Mouse (Mus musculus): Measurements from ENCODE around the gene Wdr59. TPM values are rescaled to one million over a fixed set of nuclear protein-coding genes. Genes with fewer than 3 reads are reported as not detected.
A peak's percentile ranks its signal among the peaks of the same experiment; 100 is the strongest.

Gene Wdr59
- total and polyA plus RNA-seq, 3 experiments = 5.4 to 7.0 (median 6.9) TPM

DNA sequence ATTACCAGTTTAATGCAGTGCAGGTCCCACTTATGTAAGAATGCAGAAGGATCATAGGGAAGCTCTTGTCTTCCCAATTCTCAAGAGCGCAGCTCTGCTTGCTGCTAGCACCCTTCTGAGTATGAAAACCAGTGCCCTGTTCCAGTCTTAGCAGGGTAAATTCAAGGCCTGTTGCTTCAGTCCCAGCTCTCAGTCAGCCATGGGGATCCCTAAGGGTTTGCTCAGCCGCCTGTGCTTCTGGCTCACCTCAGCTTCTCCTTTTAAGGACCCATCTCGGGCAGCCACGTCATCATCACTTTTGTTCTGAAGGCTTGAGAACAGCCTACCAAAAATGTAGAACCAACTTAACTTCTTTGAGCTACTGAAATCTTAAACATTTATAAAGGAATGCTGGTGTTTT is 39.9 kb upstream of the Wdr59 start:
- H3K36me3 ChIP-seq (ENCODE audit: control insufficient read depth, insufficient read depth, low read length) = peaks cover 38% of the 10 kb centered on the region
- peak overlapping the region; percentile 18; the same call in 1 of the 2 replicates for H3K27ac ChIP-seq
- WGBS = 30% methylated on average over 4 of the region's 4 CpGs
- H3K4me3 ChIP-seq = no peak overlapping the region
- no peak overlapping the region for H3K9ac ChIP-seq (ENCODE audit: low read depth, low read length)
- H3K79me2 ChIP-seq (replicated peaks; ENCODE audit: control insufficient read depth, insufficient read depth, low read length) = peaks cover 7% of the 10 kb centered on the region
- peak in 1 of 2 experiments; percentile 50 for DNase-seq
- no peaks in the 10 kb centered on the region for H3K27me3 ChIP-seq (ENCODE audit: control insufficient read depth, insufficient read depth, low read length)
- peaks cover 23% of the 10 kb centered on the region for H3K4me1 ChIP-seq (ENCODE audit: control insufficient read depth, insufficient read depth, low read length)
- intact Hi-C loops (cut with DNase I) = no loop called here
- TF ChIP-seq EP300 (IDR thresholded peaks at IDR 0.05; ENCODE audit: insufficient read depth, low read depth, low read length) (no peak), CTCF (IDR thresholded peaks at IDR 0.05) (no peak), POLR2A (IDR thresholded peaks at IDR 0.05; ENCODE audit: insufficient read depth, low read depth, low read length) (no peak)

DNA sequence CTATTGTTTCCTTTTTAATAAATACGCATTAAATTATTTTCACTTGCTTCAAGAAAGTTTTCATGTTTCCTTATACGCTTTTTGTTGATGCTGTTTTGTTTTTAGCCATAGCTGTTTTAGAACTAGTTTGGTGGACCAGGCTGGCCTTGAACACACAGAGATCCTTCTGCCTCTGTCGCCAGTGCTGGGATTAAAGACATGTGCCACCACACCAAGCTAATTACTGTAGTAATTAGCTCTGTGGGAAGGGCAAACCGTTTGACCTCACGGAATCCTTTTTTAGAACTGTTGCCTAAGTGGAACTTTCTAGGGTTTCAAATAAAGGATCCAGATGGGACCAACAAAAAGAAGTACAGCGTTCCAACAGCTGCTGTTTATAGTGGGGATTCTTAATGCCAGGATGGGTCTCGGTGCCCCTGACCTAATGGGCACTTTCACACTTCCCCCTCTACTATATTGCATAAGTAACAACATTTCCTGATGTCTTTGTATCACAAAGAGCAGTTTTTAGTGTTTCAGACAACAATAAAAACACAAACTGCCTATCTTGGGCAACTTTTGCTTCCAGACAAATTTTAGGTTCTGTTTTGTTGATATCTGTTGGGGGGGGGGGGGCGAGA is 29.7 kb upstream of the Wdr59 start:
- Histone ChIP-seq H3K27me3 (ENCODE audit: control insufficient read depth, insufficient read depth, low read length) (no peaks in the 10 kb centered on the region), H3K4me3 (no peak overlapping the region), H3K4me1 (ENCODE audit: control insufficient read depth, insufficient read depth, low read length) (peaks cover 23% of the 10 kb centered on the region), H3K9ac (ENCODE audit: low read depth, low read length) (0 out of 2 replicates have a peak overlapping the region, but pooled peaks have one; percentile 33), H3K27ac (peak overlapping the region; percentile 60), H3K79me2 (replicated peaks; ENCODE audit: control insufficient read depth, insufficient read depth, low read length) (peaks cover 5% of the 10 kb centered on the region), H3K36me3 (ENCODE audit: control insufficient read depth, insufficient read depth, low read length) (peaks cover 37% of the 10 kb centered on the region)
- whole genome bisulfite sequencing = 43% methylated on average over 8 of the region's 8 CpGs
- no peak for DNase-seq
- TF ChIP-seq EP300 (IDR thresholded peaks at IDR 0.05; ENCODE audit: insufficient read depth, low read depth, low read length) = no peak
- TF ChIP-seq CTCF (IDR thresholded peaks at IDR 0.05) = no peak
- intact Hi-C loops (cut with DNase I) = loop anchor here (2.0 to 5.0 kb wide), 2 partner anchors 15 to 46 kb away; partner anchors contain the start of gene Znrf1

DNA sequence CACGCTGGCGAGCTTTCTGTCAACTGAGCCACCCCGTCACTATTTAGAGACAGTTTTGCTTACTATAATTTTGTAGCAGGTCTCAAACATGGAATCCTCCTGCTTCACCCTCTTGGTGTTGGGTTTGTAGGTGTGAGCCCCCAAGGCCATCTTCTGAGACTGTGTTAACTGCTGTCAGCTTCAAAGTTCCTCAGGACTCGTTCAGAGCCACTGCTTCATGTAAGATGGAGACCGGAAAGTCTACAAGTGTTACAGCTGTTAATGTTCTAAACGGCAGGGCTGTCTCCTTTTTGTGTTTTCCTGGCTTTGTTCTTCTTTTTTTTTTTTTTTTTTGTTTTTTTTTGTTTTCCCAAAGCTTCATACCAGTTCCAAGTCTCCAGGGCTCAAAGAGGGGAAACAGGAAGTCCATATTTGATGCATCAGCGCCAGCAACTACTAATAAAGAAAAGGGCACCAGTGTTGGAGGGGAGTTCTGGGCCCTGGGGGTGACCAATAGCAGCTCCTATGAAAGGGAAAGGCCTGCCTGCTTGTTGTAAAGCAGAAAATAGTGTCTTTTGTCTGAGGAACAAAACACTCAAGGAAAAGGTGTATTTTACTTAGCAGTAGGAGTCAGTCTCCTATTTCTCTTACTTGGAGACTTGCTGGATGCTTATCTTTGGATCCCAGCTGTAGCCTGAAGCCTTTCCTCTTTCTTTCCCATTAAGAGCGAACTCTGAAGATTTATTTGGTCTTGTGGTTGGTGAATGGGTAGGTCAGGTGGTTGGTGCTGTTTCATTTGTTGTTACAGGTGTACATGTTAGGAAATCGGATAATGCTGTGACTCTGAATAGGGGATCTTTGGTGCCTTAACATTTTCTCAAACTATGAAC is 28.3 kb upstream of the Wdr59 start:
- Histone ChIP-seq H3K27ac (peak overlapping the region; percentile 86), H3K36me3 (ENCODE audit: control insufficient read depth, insufficient read depth, low read length) (peaks cover 37% of the 10 kb centered on the region), H3K79me2 (replicated peaks; ENCODE audit: control insufficient read depth, insufficient read depth, low read length) (peaks cover 3% of the 10 kb centered on the region), H3K4me3 (peak overlapping the region; percentile 18; the same call in 1 of the 2 replicates), H3K27me3 (ENCODE audit: control insufficient read depth, insufficient read depth, low read length) (no peaks in the 10 kb centered on the region), H3K4me1 (ENCODE audit: control insufficient read depth, insufficient read depth, low read length) (peaks cover 22% of the 10 kb centered on the region), H3K9ac (ENCODE audit: low read depth, low read length) (peak overlapping the region; percentile 56)
- intact Hi-C loops (cut with DNase I) = loop anchor here (2.0 to 5.0 kb wide), 2 partner anchors 13 to 47 kb away; partner anchors contain the start of gene Znrf1
- TF ChIP-seq EP300 (IDR thresholded peaks at IDR 0.05; ENCODE audit: insufficient read depth, low read depth, low read length) (no peak), POLR2A (IDR thresholded peaks at IDR 0.05; ENCODE audit: insufficient read depth, low read depth, low read length) (peak; percentile 40), CTCF (IDR thresholded peaks at IDR 0.05) (no peak)
- WGBS = 42% methylated on average over 9 of the region's 9 CpGs
- peak in 1 of 2 experiments; percentile 52 for DNase-seq

DNA sequence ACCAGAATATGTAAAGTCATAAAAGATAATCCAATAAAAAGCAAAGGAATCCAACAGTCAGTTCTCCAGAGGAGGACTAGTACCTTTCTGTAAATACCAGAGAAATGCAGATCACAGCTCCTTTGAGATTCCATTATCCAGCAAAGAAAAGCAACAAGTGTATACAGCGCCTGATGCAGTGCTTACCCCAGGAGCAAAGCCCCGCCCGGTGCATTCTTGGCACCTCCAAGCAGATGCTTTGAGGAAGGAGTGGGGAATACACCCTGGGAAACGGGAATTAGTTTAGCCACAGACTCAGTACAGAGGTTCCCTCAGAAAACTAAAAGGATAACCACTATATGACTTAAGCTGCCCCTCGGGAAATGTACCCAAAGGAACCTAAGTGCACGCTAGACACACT is 26.3 kb upstream of the Wdr59 start:
- DNase-seq = no peak
- no peak overlapping the region for H3K9ac ChIP-seq (ENCODE audit: low read depth, low read length)
- no peak overlapping the region for H3K4me3 ChIP-seq
- H3K4me1 ChIP-seq (ENCODE audit: control insufficient read depth, insufficient read depth, low read length) = peaks cover 25% of the 10 kb centered on the region
- peak overlapping the region; percentile 4; the same call in 1 of the 2 replicates for H3K27ac ChIP-seq
- no peak for TF ChIP-seq CTCF (IDR thresholded peaks at IDR 0.05)
- TF ChIP-seq EP300 (IDR thresholded peaks at IDR 0.05; ENCODE audit: insufficient read depth, low read depth, low read length) = no peak
- TF ChIP-seq POLR2A (IDR thresholded peaks at IDR 0.05; ENCODE audit: insufficient read depth, low read depth, low read length) = no peak
- no peaks in the 10 kb centered on the region for H3K27me3 ChIP-seq (ENCODE audit: control insufficient read depth, insufficient read depth, low read length)
- 40% methylated on average over 6 of the region's 6 CpGs for WGBS
- H3K36me3 ChIP-seq (ENCODE audit: control insufficient read depth, insufficient read depth, low read length) = peaks cover 36% of the 10 kb centered on the region
- peaks cover 8% of the 10 kb centered on the region for H3K79me2 ChIP-seq (replicated peaks; ENCODE audit: control insufficient read depth, insufficient read depth, low read length)
- intact Hi-C loops (cut with DNase I) = no loop called here

DNA sequence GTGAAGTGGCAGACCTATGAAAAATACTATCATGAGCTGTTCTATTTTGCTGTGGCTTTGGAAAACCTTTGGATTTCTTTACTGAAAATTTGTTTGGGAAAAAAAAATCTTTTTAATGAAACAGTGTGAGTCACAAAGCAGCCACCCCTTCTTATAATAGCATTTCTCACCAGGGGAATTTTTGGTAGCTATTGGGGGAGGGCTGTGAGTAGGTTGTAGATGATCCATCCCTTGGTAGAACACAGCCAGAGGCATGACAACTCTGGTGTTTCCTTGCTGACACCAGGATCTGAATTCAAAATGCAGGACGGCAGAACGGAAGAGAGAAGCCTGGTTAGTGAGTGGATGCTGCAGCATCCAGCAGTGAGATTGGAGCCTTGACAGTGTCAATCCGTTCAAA is 25.3 kb upstream of the Wdr59 start:
- Histone ChIP-seq H3K79me2 (replicated peaks; ENCODE audit: control insufficient read depth, insufficient read depth, low read length) (peaks cover 6% of the 10 kb centered on the region), H3K36me3 (ENCODE audit: control insufficient read depth, insufficient read depth, low read length) (peaks cover 31% of the 10 kb centered on the region), H3K4me3 (no peak overlapping the region), H3K27me3 (ENCODE audit: control insufficient read depth, insufficient read depth, low read length) (no peaks in the 10 kb centered on the region), H3K27ac (no peak overlapping the region), H3K9ac (ENCODE audit: low read depth, low read length) (no peak overlapping the region), H3K4me1 (ENCODE audit: control insufficient read depth, insufficient read depth, low read length) (peaks cover 24% of the 10 kb centered on the region)
- no peak for DNase-seq
- intact Hi-C loops (cut with DNase I) = no loop called here
- 70% methylated on average over 3 of the region's 3 CpGs for WGBS
- TF ChIP-seq POLR2A (IDR thresholded peaks at IDR 0.05; ENCODE audit: insufficient read depth, low read depth, low read length) (no peak), CTCF (IDR thresholded peaks at IDR 0.05) (no peak), EP300 (IDR thresholded peaks at IDR 0.05; ENCODE audit: insufficient read depth, low read depth, low read length) (no peak)
